Mouse (Mus musculus) thymus, postnatal 10 days (tissue): ENCODE results near the gene Dmgdh.

Experiments used
- DNase-seq, 2 experiments: peaks; one replicate each; pipeline ENCODE4 v3.0.0; 2021; ENCODE audit warnings: low spot score in 2 of 2

The Dmgdh gene

GRCm38 (mm10) chr13:93772279-93772636, 98.0 kb downstream of the Dmgdh start:
- no peak for DNase-seq

GRCm38 (mm10) chr13:93772861-93773260, 98.6 kb downstream of the Dmgdh start:
- no peak for DNase-seq

DNA sequence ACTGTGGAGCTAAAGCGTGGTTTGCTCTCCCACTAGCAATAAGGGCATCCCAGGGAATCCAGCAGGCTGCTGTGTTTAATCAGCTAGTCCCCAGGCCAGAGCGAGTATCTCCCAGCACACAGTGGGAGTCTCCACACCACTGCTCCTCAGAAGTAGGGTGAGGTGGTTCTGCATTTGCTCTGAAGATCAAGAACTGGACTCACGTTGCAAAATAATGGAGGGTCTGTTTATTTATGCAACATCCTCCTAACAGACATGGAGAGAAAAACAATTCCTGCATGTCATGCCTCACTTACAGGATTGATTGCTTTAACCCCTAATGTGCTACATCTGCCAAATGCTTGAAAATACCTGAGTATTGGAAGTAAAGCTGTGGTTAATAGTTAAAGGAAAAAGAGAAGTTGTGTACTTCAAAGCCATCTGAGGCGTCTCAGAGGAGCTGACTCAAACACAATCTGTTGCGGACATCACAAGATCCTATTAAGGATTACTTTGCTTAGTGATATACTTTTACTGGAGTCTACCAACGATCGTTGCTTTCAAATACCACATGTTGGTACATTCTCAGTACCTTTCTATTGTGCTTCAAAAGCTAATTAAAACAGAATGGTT, 99.6 kb downstream of the Dmgdh start:
- DNase-seq: no peak

DNA sequence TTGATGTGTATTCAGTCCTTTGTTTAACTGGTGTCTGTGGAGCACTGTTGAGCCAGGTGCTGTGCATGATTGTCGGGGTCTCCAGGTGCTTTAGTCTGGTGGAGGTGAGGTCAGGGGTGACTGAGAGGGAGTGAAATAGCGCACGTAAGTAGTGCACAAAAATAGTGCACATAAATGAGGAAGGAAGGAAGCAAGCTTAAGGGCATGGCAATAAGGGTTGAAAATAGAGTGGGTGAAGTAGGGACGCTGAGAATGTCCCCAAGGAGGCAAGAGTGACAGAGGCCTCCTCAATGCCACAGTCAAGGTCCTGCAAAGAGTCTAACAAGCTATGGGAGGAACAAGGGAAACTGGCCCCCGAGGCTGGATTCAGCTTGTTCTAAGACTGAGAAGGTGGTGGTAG, 108.6 kb downstream of the Dmgdh start:
- no peak for DNase-seq

DNA sequence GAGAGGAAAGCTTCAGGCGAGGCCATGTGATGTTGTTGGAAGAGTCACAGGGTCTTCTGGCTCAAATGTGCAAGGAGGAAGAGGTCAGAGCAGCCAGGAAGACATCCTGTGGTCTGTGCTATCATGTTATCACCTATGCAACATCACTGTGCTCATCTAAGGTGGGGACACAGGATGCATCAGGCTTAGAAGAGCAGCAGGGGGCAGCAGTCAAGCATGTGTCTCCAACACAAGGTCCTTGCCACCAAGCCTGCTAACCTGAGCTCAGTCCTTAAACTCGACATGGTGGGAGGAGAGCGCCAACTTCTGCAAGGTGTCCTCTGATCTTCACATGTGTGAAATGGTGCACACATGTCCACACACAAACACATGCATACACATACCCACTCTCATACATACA, 111.1 kb downstream of the Dmgdh start:
- DNase-seq: peak in 1 of 2 experiments; percentile 22

DNA sequence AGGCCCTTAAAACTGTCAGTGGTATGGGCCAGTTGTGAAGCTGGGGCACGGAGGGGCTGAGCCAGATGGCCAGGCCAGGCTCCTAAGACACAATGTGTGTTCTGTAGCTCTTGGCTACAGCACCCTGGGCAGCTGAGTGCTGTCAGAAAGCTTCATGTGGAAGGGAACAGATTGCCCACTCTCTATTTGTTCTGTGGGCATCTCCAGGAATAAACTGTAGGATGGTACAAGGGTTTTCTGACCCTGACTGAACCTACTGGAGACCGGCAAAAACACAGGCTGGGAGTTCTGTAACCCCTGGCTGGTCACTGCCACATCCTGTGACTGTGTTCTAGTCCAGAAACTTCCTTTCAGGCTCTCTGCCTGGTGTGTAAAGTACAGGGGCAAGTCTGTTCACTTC, 111.8 kb downstream of the Dmgdh start:
- DNase-seq: no peak

GRCm38 (mm10) chr13:93787647-93788046, 113.4 kb downstream of the Dmgdh start:
- no peak for DNase-seq

- peak in 1 of 2 experiments; percentile 38 for DNase-seq
These were observed 118.9 kb downstream of the Dmgdh start for GRCm38 (mm10) chr13:93792945-93793642.

DNA sequence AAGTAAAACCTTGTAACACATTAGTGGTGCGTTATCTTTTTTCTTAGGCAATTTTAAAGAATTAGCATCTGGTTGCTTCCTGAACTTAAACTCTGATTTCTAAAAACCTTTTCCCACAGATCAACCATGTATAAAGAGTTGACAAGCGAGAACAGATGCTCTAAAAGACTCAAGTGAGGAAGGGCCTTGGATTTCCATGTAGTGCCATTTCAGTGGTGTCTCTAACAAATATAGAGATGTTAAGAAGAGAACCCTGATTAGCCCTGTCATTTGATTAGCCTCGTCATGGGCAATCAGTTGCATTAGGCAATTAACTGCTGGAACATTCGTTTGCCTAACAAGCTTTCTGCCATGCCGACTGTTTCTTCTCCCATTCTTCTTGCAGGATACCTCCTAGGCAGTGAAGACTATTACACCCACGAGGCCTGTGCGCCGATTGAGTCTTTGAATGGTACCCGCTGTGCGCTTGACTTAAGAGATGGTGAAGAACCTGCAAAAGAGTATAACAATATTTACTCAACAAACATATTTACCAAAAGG, 119.5 kb downstream of the Dmgdh start:
- no peak for DNase-seq

DNA sequence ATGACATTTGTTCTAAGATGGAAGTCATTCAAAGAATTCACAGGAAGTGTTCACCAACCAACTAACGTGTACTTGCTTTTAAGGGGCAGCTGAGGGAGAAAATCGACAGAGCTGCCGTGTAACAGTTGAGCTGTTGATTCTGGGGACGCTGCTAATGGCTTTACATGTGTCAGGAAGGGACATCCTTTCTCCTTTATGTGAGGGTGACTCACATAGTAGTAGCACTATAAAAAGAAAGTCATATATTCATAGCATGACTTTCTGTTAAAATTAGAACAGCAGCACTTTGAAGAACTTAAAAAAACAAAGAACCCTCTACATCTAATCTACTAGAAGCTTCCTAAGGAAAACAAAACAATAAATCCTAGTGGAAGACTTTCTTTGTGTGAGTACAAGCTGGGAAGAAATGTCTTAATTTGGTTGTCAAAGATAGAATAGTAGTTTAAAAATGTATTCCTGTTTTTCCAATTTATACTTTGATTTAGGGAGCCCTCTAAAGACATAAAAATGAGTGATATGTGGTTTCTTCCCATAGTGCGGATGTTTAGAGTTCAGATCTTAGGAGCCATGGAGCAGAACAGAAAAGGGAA, 122.9 kb downstream of the Dmgdh start:
- DNase-seq: no peak
